Mouse (Mus musculus): ENCODE results near the gene Prima1.

Prima1 gene

DNA sequence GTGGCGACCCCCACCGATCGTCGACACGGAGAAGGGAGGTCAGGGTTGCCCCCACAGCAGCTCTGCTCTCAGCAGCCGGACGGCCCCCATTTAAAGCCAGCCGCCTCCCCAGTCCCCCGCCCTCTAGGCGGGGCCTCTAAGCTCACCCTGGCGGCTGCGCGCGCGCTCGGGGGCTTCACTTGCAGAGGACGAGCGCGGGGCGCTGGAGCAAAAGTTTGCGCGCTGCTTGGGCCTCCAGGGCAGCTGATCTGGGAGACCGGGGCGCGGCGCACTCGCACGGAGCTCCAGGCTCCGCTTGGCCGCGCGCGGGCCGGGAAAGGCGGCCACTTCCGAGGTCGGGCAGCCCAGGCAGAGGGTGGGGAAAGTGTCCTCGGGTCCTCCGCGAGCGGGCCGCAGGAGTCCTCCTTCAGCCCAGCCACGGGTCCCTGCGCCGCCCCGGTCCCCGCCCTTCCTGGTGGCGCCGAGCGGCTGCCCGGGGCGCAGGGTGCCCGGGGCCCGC lies at the start of gene Prima1:
Gene Prima1, minus strand, starts transcription at position 68 of the 499 bp plus-strand sequence.
- DNase-seq (ENCODE audit: low read depth): no peak

DNA sequence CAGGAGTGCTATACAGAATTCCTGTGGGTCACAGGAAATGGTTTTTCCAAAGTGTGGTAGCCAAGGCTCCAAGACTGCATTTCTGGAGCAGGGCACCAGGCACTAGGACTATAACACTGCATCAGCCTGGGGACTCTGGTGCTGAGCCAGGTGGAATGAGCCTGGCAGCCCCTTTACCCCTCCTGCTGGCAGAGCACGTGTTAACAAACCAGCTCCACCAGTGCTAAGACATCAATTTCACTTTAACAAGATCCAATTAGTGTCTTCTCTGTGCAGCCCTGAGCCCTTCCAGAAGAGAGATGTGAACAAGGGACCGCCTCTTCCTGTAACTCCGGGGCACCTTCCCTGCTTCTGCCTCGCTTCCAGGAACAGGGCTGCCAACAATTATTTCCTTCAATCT lies 45.3 kb upstream of the Prima1 start:
- no peak for DNase-seq (ENCODE audit: low read depth)

DNA sequence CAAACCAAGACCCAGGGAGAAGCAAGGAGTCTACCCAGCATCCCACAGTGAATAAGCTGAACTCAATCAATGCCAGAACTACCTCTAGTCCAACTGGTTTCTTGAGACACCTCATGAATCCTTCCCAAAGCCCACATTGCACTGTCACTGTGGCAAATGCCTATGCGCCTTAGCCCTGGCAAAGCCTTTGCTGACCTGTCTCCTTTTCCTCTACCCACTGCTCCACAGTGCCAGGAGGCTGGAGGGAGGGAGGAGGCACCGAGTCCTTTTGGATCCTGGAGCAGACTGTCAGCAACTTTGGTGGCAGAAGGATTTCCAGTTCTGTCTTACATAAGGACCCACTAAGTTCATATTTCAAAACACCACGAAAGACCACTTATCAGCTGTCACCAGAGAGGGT lies 41.5 kb upstream of the Prima1 start:
- DNase-seq (ENCODE audit: low read depth): no peak

DNA sequence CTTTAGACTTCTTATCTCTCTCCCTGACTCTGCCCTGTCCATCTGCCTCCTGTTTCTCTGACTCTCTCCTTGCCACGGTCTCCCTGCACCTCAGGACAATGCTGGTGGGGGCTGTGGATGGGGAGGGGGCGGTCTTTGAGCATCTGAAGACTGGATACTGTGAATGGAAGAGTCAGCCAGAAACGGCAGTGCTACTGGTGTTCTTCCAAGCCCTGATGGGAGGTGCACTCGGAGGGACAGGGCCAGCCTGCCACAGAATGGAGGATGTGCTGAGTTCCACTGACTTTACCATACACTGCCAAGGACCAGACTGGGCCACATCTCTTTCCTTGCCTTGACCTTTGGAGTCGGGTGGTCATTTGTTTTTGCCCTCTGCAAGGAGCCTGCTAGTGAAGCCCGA lies 41.0 kb upstream of the Prima1 start:
- DNase-seq (ENCODE audit: low read depth): no peak

DNA sequence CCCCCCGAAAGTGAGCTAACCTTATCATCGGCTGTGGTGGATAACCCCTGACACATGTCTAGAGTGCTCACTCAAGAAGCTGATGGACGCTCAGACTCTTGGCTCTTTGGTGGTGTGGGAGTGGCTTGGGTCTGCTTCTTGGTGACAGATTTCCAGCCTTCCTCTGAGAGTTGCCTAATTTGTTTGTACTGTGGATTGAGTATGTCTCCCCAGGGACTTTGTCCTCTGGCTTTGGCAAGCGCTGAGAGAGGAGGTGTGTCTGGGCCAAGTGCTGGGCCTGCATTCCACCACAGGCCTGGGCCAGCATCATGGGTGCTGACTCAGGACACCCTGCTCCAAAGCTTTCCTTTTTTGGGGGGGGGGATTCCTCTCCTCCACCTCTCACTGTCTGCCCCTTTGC lies 40.0 kb upstream of the Prima1 start:
- peak; percentile 6 for DNase-seq (ENCODE audit: low read depth)

DNA sequence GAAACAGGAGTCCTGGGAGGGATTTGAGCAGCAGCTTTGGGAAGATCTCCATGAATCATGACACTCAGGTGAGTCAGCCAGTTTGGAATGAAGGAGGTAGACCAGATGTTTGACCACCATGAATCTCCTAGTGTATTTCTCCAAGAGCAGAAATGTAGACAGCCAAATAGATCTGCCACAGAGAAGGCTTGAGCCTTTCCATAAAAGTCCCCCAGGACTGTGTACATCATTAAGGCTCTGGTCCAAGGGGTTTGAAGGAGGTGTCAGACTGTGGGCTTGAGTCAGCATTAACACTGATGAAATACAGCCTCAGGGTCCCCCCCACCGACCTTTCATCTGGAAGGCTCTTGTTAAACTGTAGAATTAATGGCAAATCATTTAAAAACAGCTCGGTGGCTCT lies 39.5 kb upstream of the Prima1 start:
- DNase-seq (ENCODE audit: low read depth): peak; percentile 17

DNA sequence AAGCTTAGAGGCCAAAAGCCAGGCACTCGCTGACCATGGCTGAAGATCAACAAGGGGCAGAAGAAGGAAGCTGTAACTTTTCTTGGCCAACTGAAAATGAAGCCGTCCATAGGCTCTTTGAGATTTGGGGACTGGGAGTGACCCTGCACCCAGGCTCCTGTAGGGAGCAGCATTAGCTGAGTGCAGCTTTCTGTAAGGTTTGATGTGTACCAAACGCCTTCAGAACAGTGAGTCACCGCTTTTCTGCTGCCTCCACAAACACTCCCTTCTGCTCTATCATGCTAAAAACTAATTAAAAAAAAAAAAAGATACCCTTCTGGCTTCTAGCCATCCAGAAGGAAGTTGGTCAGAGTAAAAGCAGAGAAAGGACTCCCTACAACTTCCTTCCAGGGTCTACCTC lies 34.5 kb upstream of the Prima1 start:
- DNase-seq (ENCODE audit: low read depth): no peak

DNA sequence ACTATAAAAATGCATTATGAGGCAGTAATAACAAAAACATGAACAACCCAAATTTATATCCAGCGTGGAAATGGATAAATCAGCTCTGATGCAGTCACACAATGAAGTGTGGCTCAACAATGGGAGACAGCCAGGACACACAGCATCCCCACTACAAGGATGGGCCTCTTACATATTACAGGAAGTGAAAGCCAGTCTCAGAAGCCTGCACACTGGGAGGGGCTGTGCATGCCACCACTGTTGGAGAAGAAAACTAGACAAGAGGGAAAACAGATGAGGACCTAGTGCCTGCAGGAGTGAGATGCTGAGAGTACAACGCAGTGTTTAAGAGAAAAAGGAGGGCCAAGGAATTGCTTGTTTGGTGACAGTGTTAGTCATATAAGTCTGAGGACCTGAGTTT lies 31.8 kb upstream of the Prima1 start:
- no peak for DNase-seq (ENCODE audit: low read depth)

DNA sequence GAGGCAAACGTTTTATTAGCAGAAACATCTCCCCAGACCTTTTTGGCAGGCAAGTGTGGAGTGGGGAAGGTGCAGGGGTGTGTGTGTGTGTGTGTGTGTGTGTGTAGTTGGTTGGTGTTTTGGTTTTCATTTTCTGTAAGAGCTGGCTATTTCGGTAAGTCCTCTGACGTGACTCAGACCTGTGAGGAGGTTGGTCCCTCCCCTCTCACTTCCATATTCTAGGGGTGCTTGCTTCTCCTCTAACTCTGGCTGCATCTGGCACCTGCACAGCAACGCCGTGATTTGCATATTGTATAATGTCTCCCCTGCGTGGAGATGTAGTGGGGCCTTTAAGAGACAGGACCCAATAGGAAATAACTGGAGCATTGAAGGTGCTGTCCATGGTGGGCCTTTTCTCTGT lies 31.1 kb upstream of the Prima1 start:
- no peak for DNase-seq (ENCODE audit: low read depth)

DNA sequence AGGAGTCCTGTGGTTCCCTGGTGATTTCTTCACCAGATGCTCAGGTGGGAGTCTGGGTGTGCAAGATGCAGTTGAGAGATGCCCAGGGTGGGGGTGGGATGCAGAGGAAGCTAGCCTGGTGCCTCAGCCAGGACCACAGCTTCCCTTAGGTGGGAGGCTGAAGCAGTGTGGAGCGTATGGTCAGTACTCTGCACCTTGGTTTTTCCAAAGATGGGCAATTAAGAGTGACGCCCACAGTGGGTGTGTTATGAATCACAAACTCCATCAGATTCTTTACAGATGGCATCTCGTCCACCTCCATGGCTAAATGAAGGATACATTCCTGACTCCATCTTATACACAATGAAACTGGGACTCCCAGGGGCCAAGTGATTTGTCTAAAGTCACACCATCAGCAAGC lies 30.2 kb upstream of the Prima1 start:
- no peak for DNase-seq (ENCODE audit: low read depth)

DNA sequence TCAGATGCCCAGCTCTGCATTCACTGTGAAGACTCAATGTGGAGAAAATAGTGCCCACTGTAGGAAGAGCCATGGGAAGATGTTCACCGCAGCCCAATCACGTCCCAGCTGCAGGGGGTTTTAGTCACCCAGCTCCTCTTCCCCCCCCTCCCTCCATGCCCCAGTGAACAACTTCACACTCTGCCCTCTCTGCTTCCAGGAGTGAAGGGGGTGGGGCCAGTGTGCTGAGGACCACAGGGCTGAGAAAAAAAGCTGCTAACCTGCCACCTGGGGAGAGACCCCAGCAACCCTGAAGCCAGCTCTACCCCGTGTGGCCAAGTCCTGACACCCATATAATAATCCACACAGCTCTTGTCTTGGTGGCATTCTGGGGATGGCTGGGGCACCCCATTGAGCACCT lies 24.7 kb upstream of the Prima1 start:
- DNase-seq (ENCODE audit: low read depth): no peak

DNA sequence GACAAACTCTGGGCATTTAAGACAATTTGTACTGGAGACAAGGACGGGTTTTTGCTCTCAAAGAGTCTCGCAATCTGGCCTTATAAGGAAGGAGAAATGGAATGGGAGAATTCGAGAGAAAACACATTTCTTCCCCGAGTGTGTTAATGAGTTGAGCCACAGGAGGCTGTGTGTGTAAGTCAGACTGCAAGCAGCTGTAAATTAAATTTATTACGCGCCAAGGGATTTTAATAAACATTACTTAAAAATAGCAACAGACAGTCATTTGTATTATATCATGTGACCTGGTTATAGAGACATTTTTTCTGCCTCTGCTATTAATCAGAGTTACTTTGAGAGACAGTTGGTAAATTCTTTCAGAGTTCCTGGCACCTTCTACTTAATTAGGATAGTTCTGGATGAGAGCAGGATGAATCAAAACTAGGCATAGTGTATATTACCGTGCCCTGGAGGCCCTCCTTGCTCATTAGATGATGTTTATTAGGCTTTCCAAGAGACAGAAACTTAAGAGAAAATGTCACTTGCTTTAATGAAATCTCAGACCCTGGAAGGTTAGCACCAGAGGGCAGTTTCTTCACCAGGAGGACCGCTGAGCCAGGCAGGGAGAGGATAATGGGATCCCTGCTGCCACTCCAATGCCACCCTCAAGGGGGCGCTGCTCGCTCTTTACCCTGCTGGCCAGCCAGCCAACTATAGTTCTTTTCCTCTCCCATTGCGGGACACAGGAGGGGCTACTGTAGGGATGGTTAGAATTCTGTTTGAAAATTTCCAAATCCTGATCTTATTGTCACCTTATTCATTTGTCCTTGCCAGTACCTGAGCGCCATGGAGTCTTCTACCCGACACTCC lies 20.3 kb upstream of the Prima1 start:
- no peak for DNase-seq (ENCODE audit: low read depth)

DNA sequence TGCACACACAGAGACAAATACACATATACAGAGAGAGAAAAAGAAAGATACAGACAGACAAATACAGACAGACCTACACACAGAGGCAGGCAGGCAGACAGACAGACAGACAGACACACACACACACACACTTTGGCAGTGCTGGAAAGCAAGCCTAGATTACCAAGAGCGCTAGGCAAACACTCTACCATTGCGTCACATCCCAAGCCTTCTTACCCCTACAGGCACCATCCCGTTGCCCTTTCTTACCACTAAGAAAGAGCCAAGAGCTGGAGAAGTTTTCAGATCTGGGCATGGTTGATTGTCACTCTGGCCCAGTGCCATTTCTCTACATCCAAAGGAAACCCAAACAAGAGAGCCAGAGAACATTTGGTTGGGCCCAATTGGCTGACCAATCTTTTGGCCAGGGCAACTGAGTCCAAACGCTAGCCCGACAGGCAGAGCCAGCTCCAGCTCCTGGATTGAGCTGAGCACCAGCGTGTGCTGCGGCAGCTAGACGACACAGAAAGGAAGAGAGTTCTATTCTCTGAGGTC lies 11.0 kb upstream of the Prima1 start:
- DNase-seq (ENCODE audit: low read depth): no peak

DNA sequence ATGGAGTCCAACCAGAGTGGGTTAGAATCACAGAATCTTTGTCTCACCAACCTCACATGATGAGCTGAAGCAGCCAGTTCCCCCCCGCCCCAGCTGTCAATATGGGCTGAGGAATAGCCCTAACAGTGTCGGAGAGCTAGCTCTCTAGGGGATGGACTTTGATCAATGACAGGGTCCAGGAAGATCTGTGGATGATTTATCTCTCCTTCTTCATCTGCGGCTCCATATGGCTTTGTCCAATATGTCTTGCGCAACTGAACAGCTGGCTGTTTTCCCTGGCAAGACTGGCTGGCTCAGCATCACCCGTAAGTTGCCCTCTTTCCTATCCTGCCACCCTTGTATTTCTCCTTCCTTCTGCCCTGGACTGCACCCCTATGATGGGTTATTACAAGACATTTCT lies 9.2 kb upstream of the Prima1 start:
- DNase-seq (ENCODE audit: low read depth): no peak

DNA sequence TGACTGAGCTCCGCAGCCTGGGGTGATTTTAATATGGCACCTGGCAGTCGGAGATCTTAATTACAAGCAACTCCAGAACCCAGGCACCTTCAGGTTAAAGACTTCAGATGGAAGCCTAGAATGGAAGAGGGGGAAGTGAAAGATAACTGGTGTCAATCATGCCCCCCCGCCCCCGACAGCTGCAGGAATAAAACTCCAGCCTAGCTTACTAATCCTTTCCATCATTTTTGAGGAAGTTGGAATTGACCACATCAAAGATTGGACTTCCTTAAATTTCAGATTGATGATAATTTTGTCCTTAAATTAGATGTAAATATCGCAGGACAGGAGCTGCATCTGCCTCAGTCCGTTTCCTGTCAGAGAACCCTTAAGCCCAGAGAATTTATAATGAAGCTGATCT lies 8.4 kb upstream of the Prima1 start:
- no peak for DNase-seq (ENCODE audit: low read depth)

DNA sequence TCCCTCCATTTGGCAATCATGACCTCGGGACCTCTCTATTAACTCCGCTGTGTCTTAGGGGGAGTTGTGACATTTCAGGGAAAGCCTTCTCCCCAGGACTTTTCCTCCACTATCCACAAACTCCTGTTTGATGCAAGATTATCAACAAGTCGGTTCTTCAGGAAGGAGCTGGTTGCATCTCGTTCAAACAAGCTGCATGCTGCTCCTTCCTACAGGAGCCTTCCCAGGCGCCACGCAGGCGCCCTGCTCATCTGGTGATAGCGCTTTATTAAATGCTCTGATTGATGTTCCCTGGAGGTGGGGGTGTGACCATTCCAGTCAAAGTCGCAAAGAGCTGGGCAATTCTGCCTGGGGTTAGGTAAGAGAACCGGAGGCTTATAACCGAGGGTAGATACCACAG lies 1.1 kb upstream of the Prima1 start:
- DNase-seq (ENCODE audit: low read depth): no peak

DNA sequence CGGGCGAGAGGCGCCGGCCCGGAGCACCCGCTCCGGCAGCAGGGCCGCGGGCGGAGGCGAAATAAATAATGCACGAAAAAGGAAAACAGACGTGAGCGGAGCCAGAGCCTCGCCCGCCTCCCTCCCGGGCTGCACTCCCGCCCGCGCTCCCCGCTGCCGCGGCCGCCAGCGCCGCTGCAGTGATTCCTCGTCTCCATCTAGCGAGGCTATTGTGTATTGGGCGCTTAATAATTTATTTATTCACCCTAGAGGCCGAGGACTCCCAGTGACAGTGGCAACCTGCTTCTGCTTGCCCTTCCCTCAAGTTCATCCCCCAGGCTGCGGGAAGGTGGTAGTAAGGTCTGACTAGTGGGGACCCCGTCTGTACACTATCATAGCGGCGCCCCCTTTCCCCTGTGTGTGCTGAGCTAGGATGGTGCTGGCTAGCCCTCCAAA lies 658 bp upstream of the Prima1 start:
- DNase-seq (ENCODE audit: low read depth): no peak

DNA sequence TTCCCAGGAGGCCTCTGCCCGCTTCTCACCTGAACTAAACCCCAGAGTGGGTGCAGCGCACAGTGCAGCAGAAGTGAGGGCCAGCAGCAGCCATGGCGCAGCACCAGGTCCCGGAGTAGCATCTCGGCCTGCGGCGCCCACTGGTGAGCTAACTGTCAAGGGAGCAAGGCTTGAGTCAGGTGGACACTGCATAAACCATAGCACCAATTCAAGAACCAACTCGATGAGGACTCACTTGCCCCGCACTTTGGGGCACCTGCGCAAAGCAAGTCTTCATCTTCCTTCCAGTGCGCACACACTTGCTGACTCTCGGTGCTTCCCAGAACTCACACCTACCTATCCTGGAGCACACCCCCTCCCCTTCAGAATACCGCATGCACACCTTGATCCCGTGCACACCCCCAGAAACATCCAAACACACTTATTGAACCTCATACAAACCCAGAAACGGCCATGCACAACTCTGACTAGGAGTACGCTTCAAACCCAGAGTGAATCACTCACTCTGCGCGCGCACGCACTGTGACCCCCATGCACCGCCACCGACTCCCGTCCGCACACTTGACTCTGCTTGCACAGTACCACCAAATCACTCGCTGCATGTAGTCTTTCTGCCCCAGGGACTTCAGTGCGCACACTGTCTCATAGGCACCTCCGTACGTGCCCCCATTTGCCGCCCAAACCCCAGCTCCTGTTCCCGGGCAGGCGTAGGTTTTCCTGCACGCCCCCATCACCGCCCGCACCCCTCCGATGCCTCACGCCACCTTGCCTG lies 453 bp downstream of the Prima1 start:
- no peak for DNase-seq (ENCODE audit: low read depth)

DNA sequence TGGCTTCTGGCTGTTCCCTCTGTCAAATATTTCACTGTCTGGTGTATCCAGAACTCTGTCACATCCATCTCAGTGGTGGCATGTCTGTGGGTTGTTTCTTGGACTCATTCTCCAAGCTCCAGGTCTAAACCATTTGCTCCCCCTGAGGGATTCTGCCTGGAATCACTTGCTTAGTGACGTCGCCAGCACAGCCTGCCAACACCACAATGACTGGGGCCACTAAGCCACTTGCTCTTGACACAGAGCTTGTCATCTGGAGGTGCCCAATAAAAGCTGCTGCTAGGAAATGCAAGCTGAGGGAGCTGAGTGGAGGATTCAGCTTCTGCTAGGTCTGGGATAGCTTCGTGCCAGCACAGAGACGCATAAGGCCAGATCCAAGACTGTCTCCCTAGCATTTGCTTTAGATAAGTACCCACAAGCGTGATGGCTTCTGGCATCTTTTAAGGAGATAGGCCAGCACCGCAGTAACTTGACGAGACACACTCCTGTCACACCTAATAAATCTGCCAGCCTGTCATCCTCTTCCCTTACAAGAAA lies 3.0 kb downstream of the Prima1 start:
- DNase-seq (ENCODE audit: low read depth): no peak

DNA sequence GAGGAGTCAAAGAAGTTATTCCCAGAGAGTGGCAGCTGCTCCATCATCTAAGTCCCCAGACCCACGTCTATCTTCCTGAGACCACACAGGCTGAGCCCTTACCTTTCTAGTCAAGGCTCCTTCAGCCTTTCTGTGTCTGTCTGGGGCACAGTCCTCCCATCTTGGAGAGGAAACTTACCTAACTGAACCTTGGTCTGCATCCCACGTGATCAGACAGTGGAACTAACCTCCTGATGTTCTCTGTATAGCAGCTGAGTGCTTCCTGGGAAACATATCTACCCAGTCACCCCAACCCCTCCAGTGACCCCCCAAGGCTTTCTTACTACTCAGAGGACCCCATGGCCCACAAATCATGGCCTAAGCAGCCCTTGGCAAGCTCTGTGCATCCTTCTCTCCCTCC lies 6.1 kb downstream of the Prima1 start:
- no peak for DNase-seq (ENCODE audit: low read depth)

DNA sequence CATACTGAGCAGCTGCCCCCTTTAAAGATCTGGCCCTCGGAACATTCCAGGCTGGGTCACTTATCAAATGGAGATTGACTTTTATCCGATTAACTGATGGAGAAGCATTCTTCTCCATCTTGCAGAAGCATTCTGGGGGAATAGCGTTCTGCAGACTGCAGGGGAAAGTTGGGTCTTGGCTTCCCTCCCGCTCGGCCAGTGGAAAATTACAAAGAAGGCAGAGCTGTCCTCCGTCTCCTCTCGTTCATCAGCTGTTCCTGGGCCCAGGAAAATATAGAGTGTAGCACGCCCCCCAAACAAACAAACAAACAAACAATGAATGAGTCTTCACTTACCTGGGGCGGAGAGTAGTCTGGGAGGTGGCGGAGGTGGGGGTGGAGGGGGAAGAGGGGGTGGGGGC lies 6.7 kb downstream of the Prima1 start:
- no peak for DNase-seq (ENCODE audit: low read depth)

DNA sequence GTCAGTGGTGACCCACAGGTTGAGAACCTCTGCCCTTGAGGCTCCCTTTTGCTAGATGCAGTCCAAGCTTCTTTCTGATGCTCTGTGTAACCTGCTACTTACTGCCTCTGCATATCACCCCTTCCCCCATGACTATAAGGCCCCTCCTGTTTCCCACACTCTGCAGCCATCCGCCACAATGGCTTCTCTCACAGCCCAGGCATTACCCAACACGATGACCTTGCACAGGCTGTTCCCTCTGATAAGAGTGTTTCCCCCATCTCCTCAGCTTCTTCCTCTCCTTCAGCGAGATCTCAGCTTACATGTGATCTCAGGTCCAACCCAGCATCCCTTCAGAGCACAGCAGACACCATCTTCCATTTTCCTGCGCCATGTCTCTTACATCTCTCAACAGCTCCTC lies 12.9 kb downstream of the Prima1 start:
- no peak for DNase-seq (ENCODE audit: low read depth)

DNA sequence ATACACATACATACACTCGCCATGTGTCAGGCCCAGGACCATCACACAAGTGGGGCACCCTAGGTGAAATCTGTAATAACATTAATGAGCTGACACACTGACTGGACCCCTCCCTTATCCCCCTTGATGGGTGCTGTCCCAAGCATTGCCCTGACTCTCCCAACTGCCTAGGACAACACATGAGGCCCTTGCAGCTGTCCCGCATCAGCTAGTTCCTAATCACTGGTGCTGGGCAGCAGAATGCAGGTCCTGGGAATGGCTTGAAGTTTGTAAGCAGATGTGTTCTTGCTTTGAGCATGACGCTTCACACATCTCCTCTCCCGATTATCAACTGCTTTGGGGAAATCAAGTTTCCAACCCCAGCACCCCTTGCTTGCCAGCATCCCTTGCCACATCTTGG lies 15.8 kb downstream of the Prima1 start:
- no peak for DNase-seq (ENCODE audit: low read depth)
